Mouse (Mus musculus) thymus, postnatal 4 days (tissue): Measurements from ENCODE around the gene Dars2.

Experiments
- DNase-seq: peaks from one replicate; pipeline ENCODE4 v3.0.0; 2021

Gene Dars2

GRCm38 (mm10) chr1:161070352-161071271 is at the start of gene Dars2, which contains the start of gene Cenpl:
TSS of gene Dars2 (minus strand) at chr1:161070658.
TSS of gene Cenpl (plus strand) at chr1:161070713.
- peak; percentile 92 for DNase-seq

- no peak for DNase-seq
Observed at GRCm38 (mm10) chr1:161114591-161114990, 44.1 kb upstream of the Dars2 start.

GRCm38 (mm10) chr1:161109216-161109615 is 38.8 kb upstream of the Dars2 start:
- DNase-seq, result no peak

- no peak for DNase-seq
Observed at GRCm38 (mm10) chr1:161103842-161104241, 33.4 kb upstream of the Dars2 start.

GRCm38 (mm10) chr1:161099721-161100405 is 29.4 kb upstream of the Dars2 start:
- DNase-seq, result no peak

- DNase-seq, result no peak
Observed at GRCm38 (mm10) chr1:161077243-161077642, 6.8 kb upstream of the Dars2 start.

GRCm38 (mm10) chr1:161076238-161076637 is 5.8 kb upstream of the Dars2 start:
- no peak for DNase-seq

GRCm38 (mm10) chr1:161071272-161071620 is 788 bp upstream of the Dars2 start:
- no peak for DNase-seq

GRCm38 (mm10) chr1:161063351-161063750 is 7.1 kb downstream of the Dars2 start:
- no peak for DNase-seq

GRCm38 (mm10) chr1:161057164-161057563 is 13.3 kb downstream of the Dars2 start:
- no peak for DNase-seq

GRCm38 (mm10) chr1:161046972-161047371 is 23.5 kb downstream of the Dars2 start:
- no peak for DNase-seq

- no peak for DNase-seq
Observed at GRCm38 (mm10) chr1:161041261-161042020, 29.0 kb downstream of the Dars2 start.

GRCm38 (mm10) chr1:161040855-161041254 is 29.6 kb downstream of the Dars2 start:
- DNase-seq, result no peak

GRCm38 (mm10) chr1:161040426-161040770 is 30.1 kb downstream of the Dars2 start:
- DNase-seq, result no peak

- DNase-seq, result no peak
Observed at GRCm38 (mm10) chr1:161039741-161040425, 30.6 kb downstream of the Dars2 start.

- DNase-seq, result no peak
Observed at GRCm38 (mm10) chr1:161038968-161039721, 31.3 kb downstream of the Dars2 start.

GRCm38 (mm10) chr1:161038004-161038403 is 32.5 kb downstream of the Dars2 start:
- DNase-seq, result no peak

GRCm38 (mm10) chr1:161037599-161037998 is 32.9 kb downstream of the Dars2 start:
- no peak for DNase-seq

GRCm38 (mm10) chr1:161037026-161037425 is 33.4 kb downstream of the Dars2 start:
- no peak for DNase-seq

- DNase-seq, result no peak
Observed at GRCm38 (mm10) chr1:161036411-161036841, 34.0 kb downstream of the Dars2 start.

- DNase-seq, result peak; percentile 21
Observed at GRCm38 (mm10) chr1:161035786-161036404, 34.6 kb downstream of the Dars2 start.
